Mouse (Mus musculus) T-helper 17 cell (primary cell): Measurements from ENCODE around the gene Auh.

Experiments used
- in situ Hi-C, 2 experiments: fragments of 300-600 bp; cut with MboI, MseI; formaldehyde crosslinking; loops; 1 replicate in 1 of 2; 2 replicates in 1 of 2; pipeline ENCODE4 v1.15.1; 2025; ENCODE audit warnings: high pct_unique_total_duplicates in 2 of 2

Gene Auh

DNA sequence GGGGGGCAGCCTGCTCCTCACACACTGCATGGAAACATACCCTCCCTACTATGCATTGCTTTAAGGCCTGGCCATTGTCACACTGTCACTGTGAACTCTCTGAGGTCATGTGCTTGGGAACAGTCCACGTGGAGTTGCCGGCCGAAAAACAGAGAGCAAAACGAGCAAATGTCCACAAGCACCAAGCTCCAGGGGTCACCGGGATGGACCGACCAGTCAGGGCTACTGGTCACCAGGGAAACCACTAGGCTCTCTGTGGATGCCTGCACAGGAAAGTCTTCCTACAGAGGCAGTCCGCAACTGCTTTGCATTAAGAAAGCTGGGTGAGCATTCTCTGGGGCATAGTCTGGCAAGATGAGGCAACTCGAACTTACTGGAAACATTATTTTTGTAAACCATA lies 82.0 kb downstream of the Auh start:
- in situ Hi-C loops = no loop called here

DNA sequence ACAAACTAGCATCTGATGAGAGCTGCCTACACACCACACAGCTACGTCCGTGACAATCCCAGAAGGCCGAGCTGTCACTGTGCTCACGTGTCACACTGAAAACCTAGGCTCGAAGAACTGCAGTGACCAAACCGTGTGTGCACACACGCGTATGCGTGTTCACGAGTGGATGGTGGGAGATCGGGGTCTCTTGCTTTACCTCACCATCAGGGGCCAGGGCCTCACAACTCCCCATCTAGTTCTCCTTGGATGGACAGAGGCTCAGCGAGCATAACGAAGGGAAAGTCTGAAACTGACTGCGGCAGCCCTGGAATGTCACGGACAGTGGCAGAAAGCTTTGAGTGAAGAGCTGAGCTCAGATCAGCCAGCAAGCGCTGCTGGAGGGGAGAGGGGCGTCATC lies 82.4 kb downstream of the Auh start:
- in situ Hi-C loops = no loop called here

DNA sequence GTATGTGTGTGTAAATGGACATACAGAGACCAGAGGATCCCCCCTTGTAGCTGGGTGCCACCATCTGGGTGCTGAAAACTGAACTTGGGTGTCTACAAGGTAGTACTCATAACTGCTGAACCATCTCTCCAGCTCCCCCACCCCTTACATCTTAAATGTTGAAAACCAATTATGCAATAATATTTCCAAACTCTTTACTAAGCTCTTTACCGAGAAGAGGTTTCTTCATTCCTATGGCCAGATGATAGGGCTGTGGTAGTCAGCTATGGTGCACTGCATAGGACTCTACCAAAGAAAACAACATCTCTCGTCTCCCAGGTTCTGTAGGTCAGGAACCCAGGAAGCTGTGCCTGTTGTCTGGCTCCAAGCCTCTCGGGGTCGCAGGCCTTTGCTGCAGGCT lies 83.9 kb downstream of the Auh start:
- in situ Hi-C loops = no loop called here

DNA sequence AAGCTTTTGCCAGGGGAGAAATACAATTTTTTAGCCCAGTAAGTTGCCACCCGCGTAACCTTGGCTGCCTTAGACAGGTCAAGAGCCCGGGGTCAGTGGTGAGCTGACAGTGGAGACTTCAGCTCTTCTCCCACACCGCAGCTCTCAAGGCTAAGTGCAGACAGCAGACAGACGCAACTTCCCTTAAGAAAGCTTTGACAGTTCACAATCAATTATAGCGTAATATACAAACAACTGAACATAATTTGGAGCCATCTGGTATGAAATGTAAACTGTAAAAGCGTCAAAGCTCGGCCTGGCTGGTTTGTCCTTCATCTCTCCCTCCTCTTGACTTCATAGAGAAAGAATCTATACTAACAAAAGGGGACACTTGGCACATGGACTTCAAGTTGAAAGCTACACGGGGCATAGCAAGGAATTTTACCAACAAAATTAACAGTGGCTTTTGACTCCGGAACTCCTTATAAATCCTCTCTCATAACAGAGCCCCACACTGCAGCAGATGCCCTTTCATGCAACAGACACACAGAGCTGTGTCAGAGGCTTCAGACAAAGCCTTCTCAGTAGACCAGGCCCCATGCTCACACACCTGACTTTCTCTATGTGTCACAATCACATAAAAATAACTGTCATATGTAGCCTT lies 85.8 kb downstream of the Auh start:
- in situ Hi-C loops = no loop called here

DNA sequence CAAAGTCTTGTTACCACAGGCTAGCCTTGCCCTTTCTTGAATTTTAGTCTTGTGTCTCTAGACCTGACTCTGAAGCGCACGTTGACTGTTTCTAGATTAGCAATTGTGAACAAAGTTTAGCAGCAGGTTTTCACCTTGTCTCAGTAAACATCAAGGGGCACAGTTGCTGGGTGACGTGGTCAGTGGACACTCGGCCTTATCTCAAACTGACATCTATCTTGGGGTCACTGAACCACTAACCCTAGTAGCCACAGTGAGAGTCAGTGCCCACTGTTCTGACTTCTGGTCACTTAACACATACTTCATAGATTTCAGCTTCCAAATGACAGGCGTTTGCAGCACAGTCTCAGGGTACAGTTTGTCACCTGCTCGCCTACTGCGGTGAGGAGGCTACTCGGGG lies 93.2 kb downstream of the Auh start:
- in situ Hi-C loops = no loop called here

DNA sequence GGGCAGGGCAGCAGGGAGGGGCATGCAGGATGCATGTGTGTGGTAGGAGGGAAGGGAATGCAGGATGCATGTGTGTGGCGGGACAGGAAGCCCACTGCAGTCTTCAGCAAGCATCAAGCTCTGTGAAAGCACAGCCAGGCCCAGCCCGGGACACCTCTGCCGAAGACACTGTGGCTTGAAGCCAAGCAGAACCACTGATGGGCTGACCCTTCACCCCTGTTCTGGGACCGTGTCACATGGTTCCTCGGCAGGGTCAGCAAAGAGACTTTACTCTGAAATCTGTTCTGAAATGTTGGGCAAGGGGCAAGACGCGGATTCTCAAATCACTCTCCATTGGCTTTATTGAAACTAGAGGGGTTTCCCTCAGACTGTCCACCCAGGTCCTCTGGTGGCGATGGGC lies 94.9 kb downstream of the Auh start:
- in situ Hi-C loops = no loop called here

DNA sequence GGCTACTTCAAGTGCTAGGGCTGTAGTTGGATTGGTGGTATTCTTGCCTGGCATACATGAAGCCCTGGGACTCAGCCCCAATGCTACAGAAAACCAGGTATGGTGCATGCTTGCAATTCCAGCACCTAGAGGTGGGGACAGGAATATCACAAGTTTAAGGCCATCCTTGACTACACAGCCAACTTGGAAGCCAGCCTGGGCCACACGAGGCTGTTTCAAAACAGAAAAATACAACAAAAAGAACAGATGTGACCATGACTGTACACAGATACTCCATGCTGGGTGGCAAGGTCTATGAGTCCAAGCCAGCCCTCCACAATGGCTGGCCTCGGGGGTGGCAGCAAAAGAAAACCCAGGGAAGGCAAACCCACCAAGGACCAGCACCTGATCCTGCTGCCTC lies 95.7 kb downstream of the Auh start:
- in situ Hi-C loops = no loop called here

DNA sequence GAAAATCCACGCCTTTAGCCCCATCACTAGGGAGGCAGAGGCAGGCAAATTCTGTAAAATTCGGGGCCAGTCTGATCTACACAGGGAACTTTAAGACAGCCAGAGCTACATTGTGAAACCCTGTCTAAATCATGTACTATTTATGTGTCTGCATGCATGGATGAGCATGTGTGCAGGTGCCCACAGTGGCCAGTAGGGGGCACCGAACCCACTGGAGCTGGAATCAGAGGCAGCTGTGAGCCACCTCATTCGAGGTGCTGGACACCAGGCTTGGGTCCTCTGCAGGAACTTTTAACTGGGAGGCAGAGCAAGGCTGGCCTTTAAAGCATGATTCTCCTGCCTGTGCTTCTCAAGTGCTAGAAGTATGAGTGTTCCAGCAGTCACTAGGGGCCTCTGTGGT lies 96.3 kb downstream of the Auh start:
- in situ Hi-C loops = no loop called here

DNA sequence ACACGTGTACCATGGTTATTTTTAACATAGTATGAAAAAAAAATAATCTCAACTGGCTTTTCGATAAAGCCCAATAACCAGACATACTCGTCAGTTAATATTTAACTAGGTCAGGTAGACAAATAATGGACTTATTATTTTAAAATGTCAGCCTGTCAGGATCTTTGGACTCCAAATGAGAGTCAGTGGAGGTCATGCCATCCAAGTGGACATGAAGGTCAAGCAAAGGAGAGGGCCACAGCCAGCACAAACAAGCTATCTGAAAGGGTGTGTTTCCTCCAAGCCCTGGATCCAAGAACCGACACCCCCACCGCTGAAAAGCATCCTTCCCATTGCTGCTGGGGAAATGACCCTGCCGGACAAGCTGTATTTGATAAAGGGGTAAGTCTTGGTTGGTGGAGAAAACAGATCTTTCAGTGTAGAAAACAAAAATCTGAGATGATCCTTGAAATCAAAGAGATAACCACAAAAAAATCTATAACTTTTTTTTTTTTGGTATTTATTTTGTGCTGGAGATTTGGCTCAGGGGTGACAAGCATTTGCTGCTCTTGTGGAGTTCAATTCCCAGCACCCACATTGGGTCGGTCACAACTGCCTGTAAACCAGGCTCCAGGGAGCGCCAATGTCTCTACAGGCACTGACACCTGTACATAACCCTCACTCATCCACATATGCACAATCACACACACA lies 96.9 kb downstream of the Auh start:
- in situ Hi-C loops = no loop called here

DNA sequence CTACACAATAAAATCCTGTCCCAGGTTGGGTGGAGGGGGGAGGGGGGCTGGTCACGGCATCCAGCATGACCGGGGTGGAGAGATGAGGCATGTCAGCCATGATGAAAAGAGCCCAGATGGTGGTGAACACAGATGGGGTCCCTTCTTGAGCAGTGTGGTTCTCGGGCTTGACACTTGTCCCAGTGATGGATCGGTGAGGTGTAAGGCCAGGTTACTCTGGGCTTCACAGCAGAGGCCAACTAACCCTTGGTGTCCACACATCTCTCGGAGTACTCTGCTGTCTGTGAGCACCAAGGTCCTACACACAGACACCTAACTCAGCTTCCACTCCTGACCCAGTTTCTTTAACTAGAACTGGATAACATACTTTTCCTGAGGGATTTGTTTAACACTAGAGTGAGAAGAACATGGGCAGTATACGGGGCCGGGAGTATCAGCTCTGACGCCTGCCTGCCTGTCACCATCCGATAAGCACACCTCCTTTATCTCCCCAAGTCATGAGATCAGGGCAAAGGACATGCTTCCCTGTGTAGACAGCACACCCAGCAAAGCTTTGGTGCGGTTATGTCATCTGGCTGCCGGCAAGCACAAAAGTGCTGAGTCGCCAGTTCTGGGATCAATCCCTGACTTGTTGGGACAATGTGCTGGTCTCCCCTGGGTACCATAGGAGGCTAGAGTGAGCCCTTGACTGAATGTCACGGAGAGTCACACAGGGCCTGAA lies 98.3 kb downstream of the Auh start:
- in situ Hi-C loops = no loop called here

DNA sequence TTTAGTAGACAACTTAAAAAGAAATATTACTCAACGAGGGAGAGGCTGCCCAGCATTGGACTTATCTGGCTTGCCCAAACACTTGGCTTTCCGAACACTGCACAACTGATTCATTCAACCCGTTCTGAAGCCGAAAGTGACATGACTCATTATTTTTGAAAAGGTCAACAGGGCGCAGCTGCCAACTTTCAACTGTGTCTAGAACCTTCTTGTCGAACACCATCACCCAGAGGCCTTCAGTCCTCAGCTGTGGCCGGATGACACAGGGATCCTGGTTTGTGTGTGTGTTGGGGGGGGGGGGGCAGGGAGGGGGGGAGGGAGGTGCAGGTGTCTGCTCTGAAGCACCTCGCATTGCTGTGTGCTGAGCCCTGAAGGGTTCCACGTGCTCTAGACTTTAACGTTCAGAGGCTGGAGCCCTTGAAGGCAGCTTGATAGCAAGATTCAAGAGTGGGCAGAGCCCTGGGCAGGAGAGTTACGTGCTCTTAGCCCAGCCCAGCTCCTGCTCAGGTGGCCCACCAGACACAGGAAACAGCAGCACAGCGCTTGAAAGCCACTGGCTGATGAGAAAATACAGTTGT lies 100.4 kb downstream of the Auh start:
- in situ Hi-C loops = loop anchor here in 1 of 2 experiments (10.0 kb wide), 1 partner anchor 1064 kb away; no protein-coding TSS in a partner anchor

DNA sequence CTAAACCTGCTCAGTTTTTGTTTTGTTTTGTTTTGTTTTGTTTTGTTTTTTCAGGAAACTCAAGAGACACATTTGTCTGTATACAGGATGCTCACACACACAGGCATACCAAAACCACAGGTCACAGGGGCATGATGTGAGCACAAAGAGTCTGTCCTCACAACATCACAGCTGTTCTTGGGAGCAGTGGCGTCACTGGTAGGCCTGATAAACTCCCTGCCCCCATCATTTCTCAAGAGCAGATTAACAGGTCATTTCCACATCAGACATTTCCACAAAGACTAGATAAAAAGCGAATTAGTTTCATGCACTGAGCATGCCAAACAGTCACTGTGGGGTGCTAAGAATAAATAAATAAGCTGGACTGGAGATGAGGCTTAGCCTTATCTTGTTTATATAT lies 101.3 kb downstream of the Auh start:
- in situ Hi-C loops = loop anchor here in 1 of 2 experiments (10.0 kb wide), 1 partner anchor 1063 kb away; no protein-coding TSS in a partner anchor

DNA sequence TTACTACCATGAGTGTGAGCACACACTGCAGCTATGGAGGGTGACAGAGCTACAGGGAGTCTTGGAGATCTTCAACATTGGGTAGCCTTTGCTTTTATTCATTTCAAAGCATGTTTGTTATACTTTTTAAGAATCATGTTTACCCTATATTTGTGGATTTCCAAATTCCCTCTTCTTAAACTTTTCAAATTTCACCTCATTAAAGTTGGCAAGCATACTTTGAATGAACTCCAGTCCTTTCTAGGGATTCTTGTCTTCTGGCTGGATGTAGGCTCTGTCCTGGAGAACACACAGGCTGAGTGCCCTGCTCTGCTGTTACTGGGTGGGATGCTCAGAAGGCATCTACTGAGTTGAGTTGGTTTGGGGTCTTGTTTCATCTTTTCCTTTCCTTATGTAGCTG lies 102.8 kb downstream of the Auh start:
- in situ Hi-C loops = loop anchor here in 1 of 2 experiments (10.0 kb wide), 1 partner anchor 1062 kb away; no protein-coding TSS in a partner anchor

DNA sequence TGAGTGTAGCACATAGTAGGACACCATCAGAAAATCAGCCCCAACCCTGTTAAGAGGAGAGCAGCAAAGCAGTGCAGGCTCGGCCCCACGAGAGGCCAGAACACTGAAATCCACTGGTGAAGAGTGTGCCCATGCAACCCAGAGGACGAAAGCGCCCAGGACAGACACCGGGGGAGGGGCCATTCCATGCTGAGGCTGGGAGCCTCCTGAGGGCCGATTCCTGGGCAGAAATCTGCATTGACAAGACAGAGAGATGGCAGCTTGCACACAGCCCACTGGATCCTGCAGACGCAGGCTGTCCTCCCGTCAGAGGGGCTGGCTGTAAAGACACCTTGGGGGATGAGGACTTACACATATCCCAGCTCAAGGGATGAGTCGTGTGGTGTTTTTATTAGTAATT lies 104.7 kb downstream of the Auh start:
- in situ Hi-C loops = loop anchor here in 1 of 2 experiments (10.0 kb wide), 1 partner anchor 1060 kb away; no protein-coding TSS in a partner anchor

DNA sequence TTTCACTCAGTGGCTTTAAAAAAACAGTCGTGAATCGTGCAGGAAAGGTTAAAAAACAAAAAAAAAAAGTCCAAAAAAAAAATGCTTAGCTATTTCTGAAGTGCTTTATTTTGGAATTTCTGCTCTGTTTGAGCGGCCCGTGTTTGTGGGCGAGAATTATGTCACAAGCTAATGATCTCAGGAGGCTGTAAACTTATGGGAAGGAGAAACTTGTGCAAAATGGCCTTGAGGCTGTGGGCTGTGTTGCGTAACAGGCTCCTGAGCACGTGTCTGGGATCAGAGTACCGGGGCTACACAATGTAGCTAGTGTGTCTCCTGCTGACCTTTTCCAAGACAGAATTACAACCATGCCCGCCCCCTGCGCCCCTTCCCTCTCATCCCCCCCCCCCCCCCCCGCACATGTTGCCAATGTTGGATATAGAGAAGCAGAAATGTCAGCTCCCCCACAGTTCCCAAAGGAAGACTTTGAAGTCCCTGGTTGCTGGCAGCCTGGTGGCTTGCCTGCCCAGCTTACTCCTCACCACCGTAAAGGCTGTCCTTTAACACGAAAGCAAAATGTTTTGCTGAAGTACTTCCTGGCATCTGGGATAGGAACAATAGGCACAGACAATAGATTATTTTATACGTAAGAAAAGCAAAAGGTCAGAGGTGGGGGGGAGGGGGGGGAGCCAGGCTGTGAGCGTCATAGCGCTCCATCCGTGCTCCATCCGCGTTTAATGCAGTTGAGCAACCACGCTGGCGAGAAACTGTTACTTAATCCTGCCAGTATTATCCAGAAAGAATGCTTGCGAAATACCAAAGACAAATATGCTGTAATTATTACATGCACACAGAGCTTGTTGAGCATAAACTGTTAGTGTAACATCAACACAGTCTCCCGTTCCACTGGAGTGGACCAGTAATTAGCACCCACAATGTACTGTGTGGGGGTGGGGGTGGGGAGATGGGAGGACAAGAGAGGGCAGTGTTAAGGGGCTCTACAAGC lies 107.0 kb downstream of the Auh start:
- in situ Hi-C loops = loop anchor here in 1 of 2 experiments (10.0 kb wide), 1 partner anchor 1058 kb away; no protein-coding TSS in a partner anchor

DNA sequence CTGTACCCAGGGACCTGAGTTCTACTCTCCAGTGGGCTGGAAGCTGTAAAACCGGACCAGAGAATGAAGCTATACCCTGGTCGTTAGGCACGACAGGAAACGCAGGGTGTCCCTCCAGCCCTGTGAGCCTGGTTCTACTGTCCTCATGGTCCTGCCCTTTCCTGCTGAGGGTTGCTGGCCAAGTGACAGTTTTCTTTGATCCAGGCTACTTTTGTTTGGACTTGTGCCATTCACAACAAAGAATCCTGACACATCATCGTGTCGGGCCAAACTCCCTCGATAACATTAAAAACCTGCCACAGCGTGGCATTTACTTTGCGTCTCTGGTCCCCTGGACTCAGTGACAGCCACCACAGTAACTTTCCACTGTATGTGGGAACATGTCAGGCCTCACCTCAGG lies 107.9 kb downstream of the Auh start:
- in situ Hi-C loops = loop anchor here in 1 of 2 experiments (10.0 kb wide), 1 partner anchor 1057 kb away; no protein-coding TSS in a partner anchor

DNA sequence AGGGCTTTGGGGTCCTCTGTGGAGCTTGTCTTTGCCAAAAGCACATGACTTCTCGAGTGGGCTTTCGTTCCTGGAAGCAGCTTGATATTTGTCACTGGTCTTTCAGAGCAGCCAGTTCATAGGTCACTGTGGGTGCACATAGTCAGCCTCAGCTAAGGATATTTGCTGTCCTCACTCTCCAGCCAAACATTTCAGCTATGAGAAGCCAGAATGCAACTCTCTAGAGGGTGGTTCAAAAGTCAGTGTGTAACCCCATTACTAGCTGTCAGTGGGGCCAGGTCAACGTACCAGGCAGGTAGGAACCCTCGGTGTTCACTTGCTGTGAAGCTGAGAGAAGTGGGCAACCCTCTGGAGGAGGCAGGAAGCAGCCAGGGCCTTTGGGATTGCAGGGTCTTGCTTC lies 109.6 kb downstream of the Auh start:
- in situ Hi-C loops = loop anchor here in 1 of 2 experiments (10.0 kb wide), 1 partner anchor 1055 kb away; no protein-coding TSS in a partner anchor

DNA sequence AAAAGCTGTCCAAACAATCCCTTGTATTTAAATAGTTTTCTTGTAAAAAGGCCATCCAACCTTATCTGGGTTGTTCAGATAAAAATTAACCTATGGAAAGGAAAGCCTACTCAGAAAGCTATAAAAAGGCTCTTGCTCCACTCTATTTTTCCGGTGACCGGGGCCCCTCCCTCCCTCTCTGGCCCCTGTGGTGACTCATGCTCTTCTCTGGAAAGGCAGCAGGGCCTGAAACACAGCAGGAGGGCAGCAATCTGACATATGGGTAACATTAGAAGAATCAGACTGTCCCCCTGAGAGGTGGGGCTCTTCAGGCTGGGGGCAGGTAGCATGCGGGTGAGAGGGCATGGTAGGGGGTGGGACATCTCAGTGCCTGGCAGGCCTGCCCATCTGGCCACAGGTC lies 110.7 kb downstream of the Auh start:
- in situ Hi-C loops = no loop called here

DNA sequence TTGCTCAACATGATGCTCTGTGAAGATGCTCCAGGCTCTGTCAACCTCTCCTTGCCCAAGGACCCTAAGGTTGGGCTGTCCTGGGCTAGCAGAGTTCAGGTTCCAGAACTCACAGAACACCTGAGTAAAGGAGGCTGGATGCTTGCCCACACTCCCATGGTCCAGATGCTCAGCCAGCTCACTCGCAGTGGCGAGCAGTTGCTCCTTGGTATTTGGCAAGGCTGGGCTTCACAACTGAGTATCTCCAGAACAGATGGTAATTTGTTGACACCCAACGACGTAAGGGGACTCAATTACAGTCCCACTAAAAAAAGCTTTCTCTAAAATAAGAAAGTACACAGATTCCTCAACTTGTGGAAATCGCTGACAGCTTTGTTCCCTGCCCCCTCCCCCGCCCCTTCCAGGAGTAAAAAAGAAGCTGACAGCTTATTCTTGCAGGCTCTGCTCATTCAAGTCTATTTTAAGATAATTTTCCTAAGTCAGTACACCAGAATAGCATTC lies 111.4 kb downstream of the Auh start:
- in situ Hi-C loops = no loop called here

DNA sequence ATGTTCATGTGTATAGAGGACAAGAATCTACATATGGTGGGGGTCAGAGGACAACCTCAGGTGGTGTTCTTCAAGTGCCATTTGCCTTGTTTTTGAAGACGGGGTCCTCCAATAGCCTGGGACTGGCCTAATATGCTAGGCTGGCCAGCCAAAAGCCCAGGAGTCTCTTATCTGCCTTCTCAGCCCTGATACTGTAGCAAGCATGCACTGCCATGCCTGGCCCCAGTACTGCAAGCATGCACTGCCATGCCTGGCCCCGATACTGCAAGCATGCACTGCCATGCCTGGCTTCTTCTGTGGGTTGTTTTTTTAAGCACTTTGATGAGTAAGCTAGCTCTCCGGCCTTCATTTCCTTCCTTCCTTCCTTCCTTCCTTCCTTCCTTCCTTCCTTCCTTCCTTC lies 115.7 kb downstream of the Auh start:
- in situ Hi-C loops = no loop called here
